Mouse (Mus musculus) T-helper 1 cell (primary cell): ENCODE results near the gene Nat8f2.
"Not testable (repeated sequence)": the region's sequence is repeated elsewhere in the genome, so short reads cannot be mapped to it uniquely, and the experiment has no call there.

Source experiments
- in situ Hi-C: fragments of 300-600 bp; cut with MboI, MseI; formaldehyde crosslinking; loops from one replicate; pipeline ENCODE4 v1.15.1; 2025; ENCODE audit warnings: high pct_unique_total_duplicates

The Nat8f2 gene

DNA sequence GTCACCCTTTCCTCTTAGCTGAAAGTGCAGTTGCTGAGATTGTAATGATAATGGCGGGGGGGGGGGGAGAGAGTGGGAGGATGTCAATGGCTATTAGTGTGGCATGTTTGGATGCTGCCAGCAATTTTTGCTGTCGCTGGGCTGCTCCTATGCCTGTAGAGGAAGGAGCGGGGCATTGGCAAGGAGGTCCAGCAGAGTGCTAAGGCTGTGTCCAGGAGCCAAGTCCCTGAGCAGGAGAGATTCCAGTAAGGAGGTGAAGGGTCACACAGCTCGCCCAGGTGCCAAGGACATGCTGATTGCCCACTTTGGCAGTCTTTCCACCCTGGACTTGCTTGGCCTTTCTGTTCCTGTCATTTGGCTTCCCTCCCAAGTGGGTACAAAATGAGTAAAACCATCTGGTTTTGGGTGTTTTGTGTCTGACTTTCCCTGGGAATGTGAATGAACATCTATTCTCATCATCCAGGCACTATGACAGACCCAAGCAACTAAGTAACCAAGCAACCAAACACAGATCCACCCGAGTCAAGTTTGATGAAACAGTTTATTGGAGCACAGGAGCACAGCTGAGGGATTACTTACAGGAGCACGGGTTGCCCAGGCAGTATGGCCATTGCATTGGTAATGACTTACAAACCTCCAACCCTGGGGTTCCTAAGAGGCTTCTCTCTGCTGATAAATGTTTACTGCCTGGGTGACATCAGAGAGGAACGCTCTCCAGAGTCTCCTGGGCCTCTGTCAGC, 3.9 kb downstream of the Nat8f2 start:
- in situ Hi-C loops = not testable (repeated sequence)

DNA sequence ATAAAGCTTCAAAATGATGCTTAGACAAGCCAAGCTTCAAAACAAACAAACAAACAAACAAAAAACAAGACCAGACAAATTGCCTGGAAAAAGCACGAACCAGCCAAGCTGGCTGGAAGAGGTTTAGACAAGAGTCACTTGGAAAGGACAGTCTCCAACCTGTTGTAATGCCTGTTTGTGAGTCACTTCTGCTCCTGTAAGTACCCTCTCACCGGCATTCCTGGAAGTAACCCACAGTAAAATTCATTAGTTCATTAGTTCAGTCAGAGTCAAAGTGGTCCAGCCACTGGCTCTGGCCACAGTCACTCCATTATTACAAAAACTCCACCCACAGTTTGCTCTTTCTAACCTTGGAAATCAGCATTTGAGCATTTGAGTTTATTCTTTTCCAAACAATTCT, 5.1 kb downstream of the Nat8f2 start:
- in situ Hi-C loops = no loop called here

DNA sequence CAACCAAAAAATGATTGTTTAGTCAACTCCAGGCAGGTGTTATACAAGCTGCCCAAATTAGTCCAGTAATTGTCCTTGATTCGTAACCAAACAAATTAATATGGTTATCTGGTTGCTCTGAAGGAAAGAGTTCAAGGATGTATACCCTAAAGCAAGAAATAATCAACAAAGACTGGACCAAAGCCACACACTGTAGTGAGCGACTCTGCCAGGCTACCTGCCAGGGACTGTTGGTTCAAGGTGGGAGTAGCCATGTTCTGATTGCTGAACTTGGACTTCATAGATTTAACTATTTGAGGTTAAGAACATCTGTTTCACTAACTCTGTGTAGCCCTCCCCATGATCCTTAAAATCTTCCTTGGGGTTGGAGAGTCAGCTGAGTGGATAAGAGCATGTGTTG, 5.8 kb downstream of the Nat8f2 start:
- in situ Hi-C loops = no loop called here

DNA sequence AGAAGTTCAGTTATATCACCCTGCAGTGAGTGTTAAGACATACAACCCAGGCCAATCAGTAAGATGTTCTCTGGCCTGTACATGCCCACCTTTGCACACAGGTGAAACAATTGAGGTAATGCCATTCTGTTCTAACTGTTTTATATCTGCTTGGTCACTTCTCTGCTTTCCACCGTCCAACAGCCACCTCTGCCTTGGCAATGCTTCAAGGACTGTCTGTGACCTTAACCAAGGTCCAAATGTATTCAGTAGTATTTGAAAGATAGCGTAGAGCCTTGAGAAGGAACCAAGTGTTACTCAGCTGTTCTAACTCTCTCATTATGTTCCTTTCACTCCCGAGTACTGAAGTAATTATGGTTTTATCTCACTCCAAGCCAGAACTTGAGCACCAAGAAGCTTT, 6.4 kb downstream of the Nat8f2 start:
- in situ Hi-C loops = no loop called here

DNA sequence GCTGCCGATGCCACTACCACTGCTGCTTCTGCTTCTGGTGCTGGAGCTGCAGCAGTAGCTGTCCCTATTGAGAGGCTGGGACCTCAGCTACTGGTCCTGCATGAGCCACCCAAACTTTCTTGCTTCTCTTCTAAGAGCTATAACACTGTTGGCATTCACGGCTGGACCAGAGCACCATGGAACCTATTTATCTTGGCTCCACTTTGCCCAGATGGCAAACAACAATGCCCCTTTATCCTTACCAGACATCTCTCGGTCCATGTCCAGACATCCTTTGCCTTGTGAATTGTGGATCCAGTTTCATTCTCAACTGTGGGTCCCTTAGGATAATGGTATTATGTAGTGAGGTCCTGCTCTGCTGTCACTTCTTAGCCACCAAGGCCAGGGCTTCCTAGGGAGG, 7.7 kb downstream of the Nat8f2 start:
- in situ Hi-C loops = no loop called here

DNA sequence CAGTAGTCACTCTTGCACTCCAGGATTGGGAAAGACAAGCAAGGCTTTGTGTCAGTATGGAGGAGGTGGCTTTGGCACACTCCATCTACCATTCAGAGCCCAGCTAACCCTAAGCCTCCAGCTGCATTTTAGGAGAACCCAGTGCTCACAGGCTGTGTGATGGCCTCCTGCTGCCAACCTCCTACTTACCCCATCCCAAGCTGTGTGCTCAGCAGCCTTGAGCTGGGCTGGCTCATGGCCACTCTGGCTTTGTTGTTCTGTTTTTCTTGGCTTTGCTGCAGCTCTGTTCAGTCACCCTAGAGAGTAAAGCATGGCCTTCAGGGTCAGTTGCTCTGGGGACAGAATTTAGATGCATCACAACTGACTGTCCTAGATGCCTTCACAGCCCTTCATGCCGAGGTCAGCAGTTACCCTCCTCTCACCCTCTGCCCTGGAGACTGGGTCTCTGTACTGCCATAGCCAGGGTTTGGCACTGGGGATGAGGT, 12.7 kb downstream of the Nat8f2 start:
- in situ Hi-C loops = no loop called here

DNA sequence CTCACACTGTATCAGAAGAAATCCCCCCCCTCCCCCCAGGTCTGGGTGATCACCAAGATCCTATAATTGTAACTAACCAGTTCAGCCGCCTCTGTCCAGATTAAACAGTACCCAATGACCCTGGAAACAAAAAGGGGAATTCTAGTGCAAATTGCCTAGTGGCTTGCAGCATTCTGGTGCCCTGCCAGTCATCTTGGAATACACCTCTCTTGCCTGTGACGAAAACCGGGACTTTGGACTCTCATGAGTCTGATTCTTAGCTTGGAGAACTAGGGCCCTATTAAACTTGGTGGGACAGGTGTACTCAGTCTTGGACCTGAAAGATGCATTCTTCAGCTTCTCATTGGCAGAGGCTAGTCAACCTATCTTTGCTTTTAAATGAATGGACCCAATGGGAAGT, 15.5 kb downstream of the Nat8f2 start:
- in situ Hi-C loops = no loop called here

DNA sequence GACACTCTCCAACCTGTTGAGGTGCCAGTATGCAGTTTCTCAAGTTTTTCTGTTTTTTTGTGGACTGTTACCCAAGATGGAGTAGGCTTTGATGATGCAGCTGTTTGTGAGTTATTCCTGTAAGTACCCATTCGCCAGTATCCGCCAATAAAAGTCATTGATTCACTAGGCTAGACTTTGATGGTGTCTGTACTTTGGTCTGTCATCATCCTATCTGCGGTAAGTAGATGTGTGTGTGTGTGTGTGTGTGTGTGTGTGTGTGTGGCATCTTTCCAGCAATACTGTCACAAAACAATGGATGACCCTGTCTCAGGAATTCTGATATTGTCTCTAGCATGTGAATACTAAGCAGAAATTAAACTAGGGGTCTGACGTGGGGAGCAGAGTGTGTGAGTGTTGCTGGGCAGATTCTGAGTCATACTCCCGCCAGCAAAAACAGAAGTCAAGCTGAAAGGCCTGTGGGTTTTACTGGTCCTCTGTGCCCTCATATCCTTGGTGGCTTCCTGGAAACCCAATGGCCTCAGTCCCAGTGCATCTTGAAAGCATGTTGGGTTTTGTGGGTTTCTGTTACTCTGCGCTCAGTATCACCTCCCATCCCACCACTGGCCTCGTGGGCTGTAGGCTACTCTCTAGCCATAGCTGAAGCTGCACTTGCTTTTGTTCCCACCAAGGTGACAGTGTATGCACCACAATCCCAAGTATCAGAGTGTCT, 17.7 kb downstream of the Nat8f2 start:
- in situ Hi-C loops = no loop called here

DNA sequence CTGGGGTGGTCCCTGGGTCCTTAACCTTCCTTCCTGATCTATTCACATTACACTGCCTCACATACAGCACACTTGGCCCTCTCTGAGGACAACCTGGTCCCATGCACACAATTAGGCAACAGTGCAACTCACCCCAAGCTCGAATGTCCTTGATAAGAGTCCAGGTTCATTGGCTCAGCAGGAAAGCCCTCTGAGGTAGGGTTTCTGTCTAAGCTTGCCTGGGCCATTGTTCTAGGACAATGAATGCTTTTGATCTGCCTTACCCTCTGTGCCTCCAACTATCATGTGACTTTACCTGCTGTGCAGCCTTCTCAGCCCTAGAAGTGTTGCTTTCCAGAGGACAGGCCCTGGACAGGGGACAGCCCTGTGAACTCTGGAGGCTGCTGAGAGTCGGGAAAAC, 19.7 kb downstream of the Nat8f2 start:
- in situ Hi-C loops = loop anchor here (5.0 kb wide), 1 partner anchor 38 kb away; no protein-coding TSS in a partner anchor

DNA sequence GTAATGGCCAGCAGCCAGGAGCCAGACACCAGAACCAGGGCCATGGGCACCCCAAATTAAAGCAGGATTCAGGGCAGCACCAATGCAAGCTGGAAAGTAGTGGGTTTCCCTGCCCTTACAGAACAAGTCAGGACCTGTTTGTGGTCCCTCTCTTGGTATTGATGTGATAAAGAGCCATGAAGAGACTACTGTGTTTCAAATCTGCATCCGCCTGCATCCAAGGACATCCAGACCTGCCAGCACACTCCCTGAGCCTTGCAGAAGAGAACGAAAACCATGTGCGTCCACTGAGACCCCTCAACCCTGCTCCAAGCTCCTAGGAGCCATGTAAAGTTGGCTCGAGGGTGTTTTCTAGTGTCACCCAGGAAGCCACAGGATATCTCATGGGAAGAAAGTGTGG, 20.8 kb downstream of the Nat8f2 start:
- in situ Hi-C loops = loop anchor here (5.0 kb wide), 1 partner anchor 39 kb away; no protein-coding TSS in a partner anchor

DNA sequence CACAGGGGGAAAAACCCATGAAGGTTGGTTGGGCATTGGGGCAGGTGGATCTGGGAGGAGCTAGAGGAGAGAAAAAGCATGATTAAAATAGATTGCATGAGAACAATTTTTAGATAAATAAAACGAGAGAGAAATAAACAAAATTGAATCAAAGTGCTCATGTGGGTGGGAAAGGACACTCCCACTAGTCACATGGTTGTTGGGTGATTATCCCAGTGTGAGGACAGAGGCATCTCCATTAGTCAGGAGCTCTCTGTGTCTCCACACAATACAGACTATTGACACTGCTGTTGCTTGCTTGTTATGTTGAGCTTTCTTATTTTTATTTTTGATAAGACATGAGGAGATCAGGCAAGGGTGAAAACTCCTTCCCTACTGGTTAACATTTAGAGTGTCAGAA, 22.0 kb downstream of the Nat8f2 start:
- in situ Hi-C loops = loop anchor here (5.0 kb wide), 1 partner anchor 40 kb away; no protein-coding TSS in a partner anchor

DNA sequence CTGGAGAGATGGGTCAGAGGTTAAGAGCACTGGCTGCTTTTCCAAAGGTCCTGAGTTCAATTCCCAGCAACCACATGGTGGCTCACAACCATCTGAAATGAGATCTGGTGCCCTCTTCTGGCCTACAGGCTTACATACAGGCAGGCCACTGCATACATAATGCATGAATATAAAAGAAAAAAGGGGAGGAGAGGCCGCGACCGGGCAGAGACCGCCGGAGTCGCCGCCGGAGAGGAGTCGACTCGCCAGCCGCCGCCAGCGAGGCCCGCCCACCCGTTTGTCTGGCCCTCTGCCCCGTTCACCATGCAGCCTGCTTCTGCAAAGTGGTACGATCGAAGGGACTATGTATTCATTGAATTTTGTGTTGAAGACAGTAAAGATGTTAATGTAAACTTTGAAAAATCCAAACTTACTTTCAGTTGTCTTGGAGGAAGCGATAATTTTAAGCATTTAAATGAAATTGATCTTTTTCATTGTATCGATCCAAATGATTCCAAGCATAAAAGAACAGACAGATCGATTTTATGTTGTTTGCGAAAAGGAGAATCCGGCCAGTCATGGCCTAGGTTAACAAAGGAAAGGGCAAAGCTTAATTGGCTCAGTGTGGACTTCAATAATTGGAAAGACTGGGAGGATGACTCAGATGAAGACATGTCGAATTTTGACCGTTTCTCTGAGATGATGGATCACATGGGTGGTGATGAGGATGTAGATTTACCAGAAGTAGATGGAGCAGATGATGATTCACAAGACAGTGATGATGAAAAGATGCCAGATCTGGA, 25.1 kb downstream of the Nat8f2 start:
- in situ Hi-C loops = not testable (repeated sequence)

DNA sequence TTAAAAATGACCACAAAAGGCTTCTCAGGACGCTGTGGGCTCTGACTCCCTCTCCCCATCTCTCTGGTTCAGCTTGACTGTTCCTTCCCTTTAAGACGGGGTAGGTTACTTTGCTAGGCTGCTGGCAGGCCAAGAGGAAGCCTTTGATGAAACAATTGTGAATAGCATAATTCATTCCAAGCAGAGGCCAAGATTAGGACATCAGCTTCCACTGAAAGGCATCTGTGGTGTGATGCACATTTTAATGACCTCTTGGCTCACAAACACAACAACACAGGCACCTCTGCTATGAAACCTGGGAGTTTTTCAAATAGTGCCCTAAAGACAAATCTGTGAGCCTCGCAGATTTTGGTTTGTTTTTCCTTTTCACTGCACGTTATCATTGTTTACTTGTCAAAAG, 29.0 kb downstream of the Nat8f2 start:
- in situ Hi-C loops = no loop called here

DNA sequence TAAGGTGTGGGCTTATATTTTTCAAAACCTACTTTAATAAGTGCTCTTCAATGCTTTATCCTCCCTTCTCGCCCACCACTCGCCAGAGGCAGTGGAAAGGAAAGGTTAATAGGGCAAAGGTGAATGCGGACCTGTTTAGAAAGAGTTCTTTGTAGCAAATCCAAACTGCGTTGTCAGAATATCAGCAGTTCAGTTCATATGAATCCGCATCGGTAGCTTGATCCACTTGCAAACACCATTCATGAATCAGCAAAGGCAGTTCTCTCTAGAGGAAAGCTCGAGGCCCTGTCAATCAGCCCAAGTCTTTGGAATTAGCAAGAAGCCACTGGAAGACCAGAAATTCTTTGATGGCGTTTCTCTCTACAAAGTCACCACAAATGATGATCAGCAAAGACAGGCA, 30.3 kb downstream of the Nat8f2 start:
- in situ Hi-C loops = no loop called here

DNA sequence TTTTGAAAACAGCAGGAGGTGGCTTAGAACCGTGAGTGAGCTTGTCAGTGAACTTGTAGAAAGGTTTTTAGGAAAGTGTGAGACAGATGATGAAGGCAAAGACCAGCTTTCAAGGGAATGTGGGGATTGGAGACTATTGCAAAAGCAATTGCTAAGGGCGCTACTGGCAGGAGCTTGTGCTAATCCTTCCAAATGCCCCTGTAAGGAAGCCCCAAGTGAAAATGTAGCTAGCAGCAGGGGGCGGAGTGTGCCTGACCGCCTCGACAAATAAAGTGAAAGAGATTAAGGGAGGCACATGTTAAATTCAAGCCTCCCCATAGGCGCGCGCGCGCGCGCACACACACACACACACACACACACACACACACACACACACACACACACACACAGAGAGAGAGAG, 31.7 kb downstream of the Nat8f2 start:
- in situ Hi-C loops = not testable (repeated sequence)

DNA sequence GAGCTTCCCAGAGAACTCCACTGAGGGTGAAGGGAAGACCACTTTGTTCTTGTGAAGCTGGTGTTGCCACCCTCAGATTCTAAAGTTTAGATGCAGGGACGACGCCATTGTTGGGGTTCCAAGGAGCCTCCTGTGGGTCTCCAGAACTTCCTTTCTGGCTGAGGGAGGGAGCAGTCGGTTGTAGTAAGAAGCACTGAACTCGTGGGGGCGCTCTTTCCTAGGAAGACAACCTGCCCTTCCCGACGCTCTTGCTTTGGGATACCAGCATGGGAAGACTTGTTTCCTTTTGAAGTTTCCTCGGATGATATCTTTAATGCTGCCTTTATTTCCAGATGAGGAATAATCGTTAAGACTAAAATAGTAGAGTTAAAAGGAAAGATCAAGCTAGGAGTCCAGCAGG, 32.1 kb downstream of the Nat8f2 start:
- in situ Hi-C loops = not testable (repeated sequence)

DNA sequence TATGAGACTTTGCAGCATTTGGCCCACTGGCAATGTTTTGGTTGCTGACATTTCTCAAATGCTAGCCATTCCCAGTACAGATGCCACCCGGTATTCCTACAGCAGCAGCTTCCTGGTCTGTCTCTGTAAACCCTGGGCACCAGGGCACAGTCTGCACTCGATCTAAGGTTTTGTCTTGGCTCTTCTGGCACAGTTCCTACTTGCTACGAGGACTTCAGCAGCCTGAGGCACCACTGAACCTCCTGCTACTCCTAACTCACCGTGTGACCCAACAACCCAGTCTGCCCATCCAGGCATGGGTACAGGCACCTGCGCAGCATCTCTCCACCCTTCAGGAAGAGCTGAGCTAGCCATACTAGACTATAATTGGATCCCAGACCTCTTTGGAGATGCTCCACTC, 32.9 kb downstream of the Nat8f2 start:
- in situ Hi-C loops = not testable (repeated sequence)

DNA sequence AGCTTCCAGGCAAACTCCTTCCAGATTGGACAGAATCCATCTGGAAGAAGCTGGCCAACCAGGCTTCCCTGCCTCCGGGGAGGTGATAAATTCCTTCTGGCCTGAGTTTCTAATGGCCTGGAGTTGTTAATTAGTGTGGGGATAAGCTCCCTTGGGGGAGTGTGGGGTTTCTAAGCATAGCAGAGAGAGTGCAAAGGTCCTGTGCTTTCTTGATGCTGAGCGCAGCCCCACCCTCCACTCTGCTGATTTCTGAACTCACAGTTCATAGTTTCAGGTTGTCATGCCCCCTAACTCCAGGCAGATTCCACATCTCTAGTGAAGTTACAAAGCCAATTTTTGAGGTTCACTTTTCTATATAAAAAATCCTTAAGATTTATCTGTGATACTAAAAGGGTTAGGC, 33.9 kb downstream of the Nat8f2 start:
- in situ Hi-C loops = not testable (repeated sequence)

DNA sequence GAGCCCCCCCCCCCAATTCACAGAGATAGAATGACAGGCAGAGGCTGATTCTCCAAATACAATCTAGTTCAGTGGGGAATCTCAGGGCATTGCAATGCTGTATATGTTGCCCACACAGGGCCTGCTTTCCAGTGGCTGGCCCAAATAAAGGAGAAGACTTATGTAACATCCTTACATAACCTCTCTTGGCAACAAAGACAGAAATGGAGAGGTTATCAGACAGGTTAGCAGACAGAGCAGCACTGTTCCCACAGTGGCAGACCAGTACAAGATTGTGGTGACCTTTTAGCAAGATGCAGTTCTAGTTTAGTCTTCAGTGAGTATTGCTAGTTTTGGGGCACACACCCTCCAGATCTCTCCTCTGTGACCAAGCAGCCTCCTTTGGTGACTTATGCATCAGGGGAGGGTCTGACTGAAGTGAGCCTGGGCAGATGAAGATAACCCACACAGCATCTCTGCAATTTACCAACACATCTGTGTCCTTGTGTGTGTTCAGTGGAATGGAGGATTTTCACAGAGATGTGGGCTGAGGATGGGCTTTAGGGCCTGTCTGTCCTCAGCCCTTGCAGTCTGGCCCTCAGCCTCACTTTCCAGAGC, 34.4 kb downstream of the Nat8f2 start:
- in situ Hi-C loops = not testable (repeated sequence)

DNA sequence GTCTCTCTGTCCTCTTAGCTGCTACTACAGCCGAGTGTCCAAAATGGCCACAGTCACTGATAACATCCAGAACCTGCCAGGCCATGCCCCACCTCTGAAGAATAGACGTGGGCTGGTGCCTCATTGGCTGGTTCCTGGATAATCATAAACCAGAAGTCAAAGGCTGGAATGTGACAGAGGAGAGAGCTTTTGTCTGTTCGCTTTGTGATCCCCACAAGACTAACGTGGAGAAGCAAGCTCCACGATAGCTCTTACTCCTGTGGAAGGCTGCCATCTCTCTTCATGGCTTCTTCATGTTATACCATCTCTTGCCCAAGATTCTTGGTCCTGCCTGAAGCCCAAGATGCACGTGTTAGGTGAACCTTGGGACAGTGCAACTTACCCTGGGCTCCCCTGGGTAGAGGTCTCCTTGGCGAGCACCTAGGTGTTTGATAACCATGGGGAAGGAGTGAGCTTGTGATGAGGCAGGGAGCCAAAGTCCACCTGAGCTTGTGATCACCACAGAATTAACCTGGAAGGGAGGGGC, 37.1 kb downstream of the Nat8f2 start, which contains the start of gene Nat8:
Gene Nat8 (minus strand): TSS at position 287 of the 526 bp plus-strand sequence.
- in situ Hi-C loops = no loop called here

DNA sequence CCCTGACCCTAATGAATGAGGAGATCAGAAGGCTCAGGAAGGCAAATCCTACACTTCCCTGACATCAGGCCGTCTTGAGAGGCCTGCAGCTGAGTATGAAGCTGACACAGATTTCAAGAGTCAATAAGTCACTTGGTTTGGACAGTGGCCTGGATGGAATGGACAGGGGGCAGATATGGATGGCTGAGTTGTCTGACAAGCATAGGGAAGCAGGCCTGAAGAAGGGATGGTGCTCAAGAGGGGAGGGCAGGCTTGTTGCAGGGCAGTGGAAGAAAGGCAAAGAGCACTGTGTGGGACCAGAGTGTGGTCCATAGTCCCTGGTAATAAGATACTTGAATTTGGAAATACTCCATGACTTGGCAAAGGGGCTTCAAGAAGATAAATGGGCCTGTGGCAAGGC, 39.5 kb downstream of the Nat8f2 start:
- in situ Hi-C loops = no loop called here
